Mouse (Mus musculus): ENCODE results near the gene Ubxn1. TPM values are rescaled to one million over a fixed set of nuclear protein-coding genes. Genes with fewer than 3 reads are reported as not detected.
"Not testable (repeated sequence)": the region's sequence is repeated elsewhere in the genome, so short reads cannot be mapped to it uniquely, and the experiment has no call there.

The Ubxn1 gene
- polyA plus RNA-seq, 1 experiment from 2014 or later, result 218 TPM

- Histone ChIP-seq H3K9me3 (no peaks in the 10 kb centered on the region), H3K27me3 (replicated peaks; ENCODE audit: low read depth, poor library complexity, severe bottlenecking) (no peaks in the 10 kb centered on the region), H3K36me3 (replicated peaks) (peaks cover 47% of the 10 kb centered on the region), H3K4me3 (no peak overlapping the region; the same call in 1 of the 2 replicates), H3K4me1 (peaks cover 44% of the 10 kb centered on the region), H3K27ac (replicated peaks) (no peak overlapping the region)
- WGBS, result 89% methylated on average over 9 of the region's 9 CpGs
- no peak for DNase-seq (ENCODE audit: low spot score)
These were observed 24.2 kb downstream of the Ubxn1 start for GRCm38 (mm10) chr19:8895397-8895960.

GRCm38 (mm10) chr19:8896231-8896630 is 24.9 kb downstream of the Ubxn1 start:
- H3K27ac ChIP-seq (replicated peaks), result not testable (repeated sequence)
- peaks cover 45% of the 10 kb centered on the region for H3K36me3 ChIP-seq (replicated peaks)

GRCm38 (mm10) chr19:8897211-8897864 is 26.0 kb downstream of the Ubxn1 start:
- peak overlapping the region; percentile 96 for H3K27ac ChIP-seq (replicated peaks)
- DNase-seq (ENCODE audit: low spot score), result peak; percentile 65
- not testable (repeated sequence) for H3K9me3 ChIP-seq; H3K27me3 ChIP-seq (replicated peaks; ENCODE audit: low read depth, poor library complexity, severe bottlenecking)
- 26% methylated on average over 21 of the region's 21 CpGs for WGBS
- H3K4me3 ChIP-seq, result peak overlapping the region; percentile 93
- peaks cover 49% of the 10 kb centered on the region for H3K36me3 ChIP-seq (replicated peaks)
- peaks cover 44% of the 10 kb centered on the region for H3K4me1 ChIP-seq

More at GRCm38 (mm10) chr19:8896231-8896630, 24.9 kb downstream of the Ubxn1 start:
- DNase-seq (ENCODE audit: low spot score); H3K9me3 ChIP-seq; H3K27me3 ChIP-seq (replicated peaks; ENCODE audit: low read depth, poor library complexity, severe bottlenecking): not testable (repeated sequence)
- Histone ChIP-seq H3K4me3 (peak overlapping the region; percentile 93; the same call in 1 of the 2 replicates), H3K4me1 (peaks cover 44% of the 10 kb centered on the region)
- 89% methylated on average over 5 of the region's 5 CpGs for WGBS

DNA sequence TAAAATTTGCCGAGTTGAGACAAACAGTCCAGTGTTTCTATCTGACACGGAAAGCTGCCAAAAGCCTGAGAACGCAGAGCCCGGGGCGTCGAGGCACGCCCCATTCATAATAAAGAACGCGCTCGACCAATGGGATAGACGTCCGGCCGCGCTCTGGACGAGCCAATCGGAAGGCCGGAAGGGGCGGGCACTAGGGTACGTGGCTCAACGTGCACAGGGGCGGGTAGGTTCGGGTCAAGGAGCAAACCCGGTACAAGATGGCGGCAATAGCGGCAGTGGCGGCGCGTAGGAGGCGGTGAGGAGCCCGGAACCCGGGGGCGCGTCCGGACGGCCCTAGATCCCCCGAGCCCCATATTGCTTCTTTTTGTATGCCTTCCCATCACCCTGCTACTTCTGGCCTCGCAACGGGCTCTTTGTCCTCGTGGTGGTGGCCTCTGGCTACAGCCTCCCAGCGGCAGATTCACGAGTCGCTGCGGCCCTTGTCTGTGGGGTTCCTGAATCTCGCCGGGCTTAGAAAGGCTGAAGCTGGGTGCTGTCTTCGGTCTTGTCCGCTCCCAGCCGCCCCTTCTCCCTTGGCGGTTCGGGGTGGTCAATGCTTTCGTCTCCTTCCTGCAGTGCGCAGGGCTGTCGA is 26.7 kb downstream of the Ubxn1 start, which contains the start of gene Ganab:
Gene Ganab, plus strand, starts transcription at position 207 of the 631 bp plus-strand sequence.
- peak within 1 kb of the TSS; percentile 93 for H3K4me3 ChIP-seq
- peak; percentile 98 for DNase-seq (ENCODE audit: low spot score)
- H3K27me3 ChIP-seq (replicated peaks; ENCODE audit: low read depth, poor library complexity, severe bottlenecking), result no peaks in the 10 kb centered on the region
- H3K36me3 ChIP-seq (replicated peaks), result peaks cover 56% of the 10 kb centered on the region
- H3K9me3 ChIP-seq, result no peaks in the 10 kb centered on the region
- WGBS, result under 1% methylated on average over 53 of the region's 53 CpGs
- peaks cover 44% of the 10 kb centered on the region for H3K4me1 ChIP-seq
- H3K27ac ChIP-seq (replicated peaks), result peak within 1 kb of the TSS; percentile 96

DNA sequence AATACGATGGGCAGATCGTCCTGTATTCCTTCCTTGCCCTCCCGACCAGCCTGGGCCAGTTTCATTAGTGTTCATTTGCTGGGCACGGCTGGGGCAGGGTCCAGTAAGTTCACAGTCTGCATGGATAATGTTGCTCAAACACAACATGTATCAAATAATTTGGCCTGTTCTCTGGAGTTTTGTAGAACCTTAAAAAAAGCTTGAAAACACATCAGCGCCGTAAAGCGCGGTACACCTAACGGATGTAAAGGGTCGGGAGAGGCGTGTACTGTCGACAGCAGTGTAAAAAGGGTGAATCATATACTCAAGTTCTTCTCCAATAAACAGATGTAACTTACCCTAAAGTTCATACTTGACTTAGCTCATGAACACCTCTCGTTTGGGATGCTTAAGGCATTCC is 27.3 kb downstream of the Ubxn1 start:
- Histone ChIP-seq H3K4me3 (peak overlapping the region; percentile 93), H3K27me3 (replicated peaks; ENCODE audit: low read depth, poor library complexity, severe bottlenecking) (no peaks in the 10 kb centered on the region), H3K27ac (replicated peaks) (peak overlapping the region; percentile 96), H3K4me1 (peaks cover 42% of the 10 kb centered on the region), H3K36me3 (replicated peaks) (peaks cover 62% of the 10 kb centered on the region), H3K9me3 (no peaks in the 10 kb centered on the region)
- no peak for DNase-seq (ENCODE audit: low spot score)
- 17% methylated on average over 13 of the region's 13 CpGs for WGBS

DNA sequence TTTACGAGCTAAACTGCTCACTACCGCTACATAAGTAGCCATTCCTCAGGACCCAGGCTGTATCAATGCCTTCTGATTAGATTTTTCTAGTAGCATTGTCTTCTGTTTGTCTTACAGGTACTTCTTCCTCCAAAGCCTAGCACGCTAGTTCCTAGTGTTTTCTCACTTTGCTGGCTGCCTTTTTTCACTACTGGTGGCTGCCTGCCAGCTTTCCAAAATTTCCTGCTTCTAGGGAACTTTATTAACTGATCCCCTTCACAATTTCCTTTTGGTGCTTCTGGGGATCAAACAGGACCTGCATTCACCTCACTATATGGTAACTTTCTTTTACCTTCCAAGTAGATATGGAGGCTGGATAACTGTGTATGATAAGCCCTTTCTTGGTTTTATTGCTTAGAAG is 27.8 kb downstream of the Ubxn1 start:
- 72% methylated on average over 3 of the region's 3 CpGs for WGBS
- peaks cover 37% of the 10 kb centered on the region for H3K4me1 ChIP-seq
- H3K27me3 ChIP-seq (replicated peaks; ENCODE audit: low read depth, poor library complexity, severe bottlenecking), result no peaks in the 10 kb centered on the region
- no peaks in the 10 kb centered on the region for H3K9me3 ChIP-seq
- H3K27ac ChIP-seq (replicated peaks), result no peak overlapping the region
- peak overlapping the region; percentile 93 for H3K4me3 ChIP-seq
- peaks cover 67% of the 10 kb centered on the region for H3K36me3 ChIP-seq (replicated peaks)
- no peak for DNase-seq (ENCODE audit: low spot score)

DNA sequence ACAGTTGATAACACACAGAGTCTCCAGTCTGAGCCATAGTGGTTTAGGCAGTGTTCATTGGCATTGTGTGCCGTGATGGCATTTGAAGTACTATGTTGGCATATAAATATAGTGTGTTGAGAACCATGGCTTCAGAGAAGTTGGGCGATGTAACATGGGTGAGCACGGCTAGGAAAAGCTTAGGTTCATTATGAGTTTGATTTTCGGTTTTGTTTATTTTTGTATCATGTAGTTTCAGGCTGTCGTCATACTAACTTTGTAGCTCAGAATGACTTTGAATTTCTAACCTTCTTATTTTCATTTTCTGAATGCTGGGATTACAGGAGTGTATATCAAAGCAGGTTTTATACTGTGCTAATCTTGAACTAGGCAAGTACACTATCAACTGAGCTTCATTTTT is 32.1 kb downstream of the Ubxn1 start:
- WGBS, result 95% methylated on average over 5 of the region's 5 CpGs
- H3K4me1 ChIP-seq, result peaks cover 11% of the 10 kb centered on the region
- no peak for DNase-seq (ENCODE audit: low spot score)
- H3K27ac ChIP-seq (replicated peaks), result no peak overlapping the region
- H3K27me3 ChIP-seq (replicated peaks; ENCODE audit: low read depth, poor library complexity, severe bottlenecking), result no peaks in the 10 kb centered on the region
- peaks cover 81% of the 10 kb centered on the region for H3K36me3 ChIP-seq (replicated peaks)
- H3K4me3 ChIP-seq, result no peak overlapping the region
- no peaks in the 10 kb centered on the region for H3K9me3 ChIP-seq

DNA sequence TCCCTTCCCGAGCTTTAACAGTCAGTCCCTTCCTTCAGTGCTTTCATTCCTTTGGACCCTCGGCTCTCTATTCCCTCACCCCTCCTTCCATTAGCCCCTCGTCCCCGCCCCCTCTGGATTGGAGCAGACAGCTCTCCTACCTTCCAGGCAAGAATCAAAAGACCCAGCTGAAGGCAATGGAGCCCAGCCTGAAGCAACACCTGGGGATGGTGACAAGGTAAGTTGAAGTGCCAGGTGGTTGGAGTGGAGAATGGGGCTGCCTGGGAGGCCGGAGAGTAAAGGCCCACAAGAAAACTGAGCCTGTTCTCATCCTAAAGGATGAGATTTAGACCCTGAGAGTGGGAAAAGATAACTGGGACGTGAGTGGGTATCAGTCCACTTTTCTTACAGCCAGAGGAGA is 37.2 kb downstream of the Ubxn1 start:
- H3K4me3 ChIP-seq, result no peak overlapping the region
- H3K4me1 ChIP-seq, result no peaks in the 10 kb centered on the region
- H3K27ac ChIP-seq (replicated peaks), result no peak overlapping the region
- 90% methylated on average over 6 of the region's 6 CpGs for WGBS
- no peak for DNase-seq (ENCODE audit: low spot score)
- H3K9me3 ChIP-seq, result no peaks in the 10 kb centered on the region
- H3K36me3 ChIP-seq (replicated peaks), result peaks cover 100% of the 10 kb centered on the region
- no peaks in the 10 kb centered on the region for H3K27me3 ChIP-seq (replicated peaks; ENCODE audit: low read depth, poor library complexity, severe bottlenecking)

DNA sequence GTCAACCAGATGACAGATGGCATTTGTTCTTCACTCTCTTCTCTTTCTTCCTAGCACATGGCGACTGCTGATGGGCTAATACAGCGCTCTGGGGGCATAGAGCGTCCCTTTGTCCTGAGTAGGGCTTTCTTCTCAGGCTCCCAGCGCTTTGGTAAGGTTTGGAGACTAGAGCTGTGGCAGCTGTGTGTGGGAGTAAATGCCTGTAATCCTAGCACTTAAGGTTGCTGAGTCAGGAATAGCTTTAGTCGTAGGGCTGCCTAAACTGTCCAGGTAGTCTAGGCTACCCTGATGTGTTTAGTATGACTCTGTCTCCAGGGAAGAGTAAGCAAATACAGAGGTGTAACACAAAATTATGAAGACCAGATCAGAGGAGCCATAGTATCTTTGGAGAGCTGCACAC is 40.5 kb downstream of the Ubxn1 start:
- WGBS, result 93% methylated on average over 5 of the region's 5 CpGs
- Histone ChIP-seq H3K4me1 (no peaks in the 10 kb centered on the region), H3K9me3 (no peaks in the 10 kb centered on the region), H3K36me3 (replicated peaks) (peaks cover 100% of the 10 kb centered on the region), H3K4me3 (no peak overlapping the region), H3K27ac (replicated peaks) (no peak overlapping the region), H3K27me3 (replicated peaks; ENCODE audit: low read depth, poor library complexity, severe bottlenecking) (no peaks in the 10 kb centered on the region)
- DNase-seq (ENCODE audit: low spot score), result no peak

- H3K4me1 ChIP-seq, result no peaks in the 10 kb centered on the region
- no peak for DNase-seq (ENCODE audit: low spot score)
- H3K36me3 ChIP-seq (replicated peaks), result peaks cover 85% of the 10 kb centered on the region
- no peak overlapping the region for H3K4me3 ChIP-seq
- no peak overlapping the region for H3K27ac ChIP-seq (replicated peaks)
- WGBS, result 96% methylated on average over 3 of the region's 3 CpGs
- H3K27me3 ChIP-seq (replicated peaks; ENCODE audit: low read depth, poor library complexity, severe bottlenecking), result no peaks in the 10 kb centered on the region
- no peaks in the 10 kb centered on the region for H3K9me3 ChIP-seq
These were observed 42.9 kb downstream of the Ubxn1 start for GRCm38 (mm10) chr19:8914212-8914611.

- H3K27me3 ChIP-seq (replicated peaks; ENCODE audit: low read depth, poor library complexity, severe bottlenecking), result no peaks in the 10 kb centered on the region
- WGBS, result 91% methylated on average over 3 of the region's 3 CpGs
- H3K27ac ChIP-seq (replicated peaks), result no peak overlapping the region
- DNase-seq (ENCODE audit: low spot score), result no peak
- H3K4me1 ChIP-seq, result peaks cover 22% of the 10 kb centered on the region
- no peaks in the 10 kb centered on the region for H3K9me3 ChIP-seq
- peaks cover 52% of the 10 kb centered on the region for H3K36me3 ChIP-seq (replicated peaks)
- H3K4me3 ChIP-seq, result no peak overlapping the region
These were observed 47.7 kb downstream of the Ubxn1 start for GRCm38 (mm10) chr19:8919000-8919399.

DNA sequence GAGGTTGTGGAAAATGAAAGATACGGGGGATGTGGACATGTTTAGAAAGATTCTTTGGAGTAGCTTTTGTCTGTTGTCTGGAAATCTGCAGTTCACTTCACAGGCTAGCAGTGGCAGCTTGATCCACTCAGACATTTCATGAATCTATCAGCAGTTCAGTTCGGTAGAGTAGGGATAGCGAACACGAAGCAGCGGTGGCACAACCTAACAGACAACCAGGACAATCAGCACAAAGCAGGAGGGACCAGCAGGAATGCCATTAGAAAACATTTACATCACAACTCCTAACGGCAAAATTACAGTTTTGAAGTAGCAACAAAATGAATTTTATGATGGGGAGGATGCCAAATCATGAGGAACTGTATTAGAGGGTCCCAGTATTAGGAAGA is 48.4 kb downstream of the Ubxn1 start:
- H3K27ac ChIP-seq (replicated peaks), result peak overlapping the region; percentile 92
- no peaks in the 10 kb centered on the region for H3K27me3 ChIP-seq (replicated peaks; ENCODE audit: low read depth, poor library complexity, severe bottlenecking)
- H3K4me1 ChIP-seq, result peaks cover 22% of the 10 kb centered on the region
- no peak for DNase-seq (ENCODE audit: low spot score)
- WGBS, result 72% methylated on average over 6 of the region's 6 CpGs
- peaks cover 50% of the 10 kb centered on the region for H3K36me3 ChIP-seq (replicated peaks)
- peak overlapping the region; percentile 92 for H3K4me3 ChIP-seq
- no peaks in the 10 kb centered on the region for H3K9me3 ChIP-seq
